Mouse (Mus musculus): Measurements from ENCODE around the gene Wasl. TPM values are rescaled to one million over a fixed set of nuclear protein-coding genes. Genes with fewer than 3 reads are reported as not detected.

Gene Wasl
- polyA plus RNA-seq, 1 experiment from 2014 or later, result 47.1 TPM

GRCm38 (mm10) chr6:24613918-24614317 lies 50.9 kb downstream of the Wasl start:
- peaks cover 10% of the 10 kb centered on the region; the same call in 1 of the 2 replicates for H3K36me3 ChIP-seq (ENCODE audit: control insufficient read depth, insufficient read depth, low read length)
- ATAC-seq (replicated peaks; ENCODE audit: insufficient number of reproducible peaks, low FRiP score, low TSS enrichment), result no peak
- H3K4me2 ChIP-seq, result no peak overlapping the region
- no peaks in the 10 kb centered on the region for H3K27me3 ChIP-seq (ENCODE audit: control insufficient read depth, insufficient read depth, low read length)
- H3K9me3 ChIP-seq (replicated peaks; ENCODE audit: control insufficient read depth, low read length), result no peaks in the 10 kb centered on the region
- H3K4me1 ChIP-seq (ENCODE audit: control insufficient read depth, insufficient read depth, low read length), result 0 out of 2 replicates have a peak, but pooled peaks cover 6% of the 10 kb centered on the region
- 84% methylated on average over 4 of the region's 4 CpGs for WGBS (ENCODE audit: insufficient replicate concordance)
- H3K27ac ChIP-seq (ENCODE audit: low read depth, low read length), result no peak overlapping the region
- H3K4me3 ChIP-seq (ENCODE audit: low read depth, low read length), result no peak overlapping the region
- H3K9ac ChIP-seq (ENCODE audit: low read depth, low read length), result no peak overlapping the region

GRCm38 (mm10) chr6:24613346-24613745 lies 51.5 kb downstream of the Wasl start:
- peaks cover 10% of the 10 kb centered on the region; the same call in 1 of the 2 replicates for H3K36me3 ChIP-seq (ENCODE audit: control insufficient read depth, insufficient read depth, low read length)
- WGBS (ENCODE audit: insufficient replicate concordance), result 94% methylated on average over 6 of the region's 6 CpGs
- ATAC-seq (replicated peaks; ENCODE audit: insufficient number of reproducible peaks, low FRiP score, low TSS enrichment), result no peak
- H3K9me3 ChIP-seq (replicated peaks; ENCODE audit: control insufficient read depth, low read length), result no peaks in the 10 kb centered on the region
- no peak overlapping the region for H3K4me3 ChIP-seq (ENCODE audit: low read depth, low read length)
- no peak overlapping the region for H3K4me2 ChIP-seq
- no peaks in the 10 kb centered on the region for H3K27me3 ChIP-seq (ENCODE audit: control insufficient read depth, insufficient read depth, low read length)
- H3K9ac ChIP-seq (ENCODE audit: low read depth, low read length), result no peak overlapping the region
- H3K27ac ChIP-seq (ENCODE audit: low read depth, low read length), result no peak overlapping the region
- 0 out of 2 replicates have a peak, but pooled peaks cover 6% of the 10 kb centered on the region for H3K4me1 ChIP-seq (ENCODE audit: control insufficient read depth, insufficient read depth, low read length)

GRCm38 (mm10) chr6:24612074-24612755 lies 52.6 kb downstream of the Wasl start:
- Histone ChIP-seq H3K4me3 (ENCODE audit: low read depth, low read length) (no peak overlapping the region), H3K4me1 (ENCODE audit: control insufficient read depth, insufficient read depth, low read length) (0 out of 2 replicates have a peak, but pooled peaks cover 6% of the 10 kb centered on the region), H3K27ac (ENCODE audit: low read depth, low read length) (no peak overlapping the region), H3K4me2 (no peak overlapping the region), H3K27me3 (ENCODE audit: control insufficient read depth, insufficient read depth, low read length) (no peaks in the 10 kb centered on the region), H3K9me3 (replicated peaks; ENCODE audit: control insufficient read depth, low read length) (no peaks in the 10 kb centered on the region), H3K36me3 (ENCODE audit: control insufficient read depth, insufficient read depth, low read length) (peaks cover 7% of the 10 kb centered on the region; the same call in 1 of the 2 replicates), H3K9ac (ENCODE audit: low read depth, low read length) (no peak overlapping the region)
- 55% methylated on average over 7 of the region's 7 CpGs for WGBS (ENCODE audit: insufficient replicate concordance)
- no peak for ATAC-seq (replicated peaks; ENCODE audit: insufficient number of reproducible peaks, low FRiP score, low TSS enrichment)

DNA sequence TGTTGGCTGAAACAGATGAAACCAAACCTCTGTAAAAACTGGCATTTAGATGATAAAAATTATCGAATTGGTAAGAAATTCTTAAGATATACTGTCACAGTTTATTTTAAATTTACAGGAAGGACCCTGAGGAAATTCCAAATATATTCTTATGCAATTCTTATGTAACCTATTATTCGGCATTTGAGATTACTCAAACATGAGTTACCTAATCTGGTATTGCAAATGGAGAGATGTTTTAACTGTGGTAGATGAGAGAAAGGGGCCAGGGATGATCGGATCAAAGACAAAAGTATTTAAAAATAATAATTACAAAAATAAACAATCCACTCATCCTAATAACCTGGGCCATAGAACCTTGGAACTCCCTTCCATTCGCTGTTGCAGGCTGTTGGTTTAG lies 54.5 kb downstream of the Wasl start:
- Histone ChIP-seq H3K9me3 (replicated peaks; ENCODE audit: control insufficient read depth, low read length) (no peaks in the 10 kb centered on the region), H3K36me3 (ENCODE audit: control insufficient read depth, insufficient read depth, low read length) (peaks cover 4% of the 10 kb centered on the region; the same call in 1 of the 2 replicates)

DNA sequence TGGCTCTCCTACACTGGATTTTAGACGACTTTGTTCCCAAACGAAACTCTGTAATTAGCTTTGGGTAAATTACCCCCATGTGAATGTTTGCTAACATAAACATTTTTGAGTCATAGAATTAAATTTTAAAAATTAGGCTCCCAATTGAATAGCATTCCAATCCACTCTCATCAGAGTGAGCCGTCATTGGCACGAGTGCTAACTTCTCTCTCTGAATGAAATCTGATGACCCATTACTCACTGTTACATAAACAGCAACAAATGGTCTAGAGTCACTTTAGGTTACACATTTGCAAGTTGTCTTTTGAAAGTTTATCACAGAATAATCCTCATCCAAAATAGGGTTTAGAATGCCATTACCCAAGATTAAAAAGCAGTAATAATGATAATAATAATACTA lies 55.3 kb downstream of the Wasl start:
- no peaks in the 10 kb centered on the region for H3K9me3 ChIP-seq (replicated peaks; ENCODE audit: control insufficient read depth, low read length)
- H3K27ac ChIP-seq (ENCODE audit: low read depth, low read length), result no peak overlapping the region
- H3K27me3 ChIP-seq (ENCODE audit: control insufficient read depth, insufficient read depth, low read length), result no peaks in the 10 kb centered on the region
- no peak for ATAC-seq (replicated peaks; ENCODE audit: insufficient number of reproducible peaks, low FRiP score, low TSS enrichment)
- peaks cover 4% of the 10 kb centered on the region; the same call in 1 of the 2 replicates for H3K36me3 ChIP-seq (ENCODE audit: control insufficient read depth, insufficient read depth, low read length)
- 0 out of 2 replicates have a peak, but pooled peaks cover 6% of the 10 kb centered on the region for H3K4me1 ChIP-seq (ENCODE audit: control insufficient read depth, insufficient read depth, low read length)
- no peak overlapping the region for H3K9ac ChIP-seq (ENCODE audit: low read depth, low read length)
- no peak overlapping the region for H3K4me2 ChIP-seq
- H3K4me3 ChIP-seq (ENCODE audit: low read depth, low read length), result no peak overlapping the region
- WGBS (ENCODE audit: insufficient replicate concordance), result 67% methylated on average over 4 of the region's 4 CpGs

More for the DNA sequence above, 54.5 kb downstream of the Wasl start:
- H3K27me3 ChIP-seq (ENCODE audit: control insufficient read depth, insufficient read depth, low read length), result no peaks in the 10 kb centered on the region
- no peak for ATAC-seq (replicated peaks; ENCODE audit: insufficient number of reproducible peaks, low FRiP score, low TSS enrichment)
- H3K4me2 ChIP-seq, result no peak overlapping the region
- H3K4me1 ChIP-seq (ENCODE audit: control insufficient read depth, insufficient read depth, low read length), result 0 out of 2 replicates have a peak, but pooled peaks cover 6% of the 10 kb centered on the region
- no peak overlapping the region for H3K4me3 ChIP-seq (ENCODE audit: low read depth, low read length)
- H3K9ac ChIP-seq (ENCODE audit: low read depth, low read length), result no peak overlapping the region
- WGBS (ENCODE audit: insufficient replicate concordance), result 84% methylated on average over 4 of the region's 4 CpGs
- no peak overlapping the region for H3K27ac ChIP-seq (ENCODE audit: low read depth, low read length)

DNA sequence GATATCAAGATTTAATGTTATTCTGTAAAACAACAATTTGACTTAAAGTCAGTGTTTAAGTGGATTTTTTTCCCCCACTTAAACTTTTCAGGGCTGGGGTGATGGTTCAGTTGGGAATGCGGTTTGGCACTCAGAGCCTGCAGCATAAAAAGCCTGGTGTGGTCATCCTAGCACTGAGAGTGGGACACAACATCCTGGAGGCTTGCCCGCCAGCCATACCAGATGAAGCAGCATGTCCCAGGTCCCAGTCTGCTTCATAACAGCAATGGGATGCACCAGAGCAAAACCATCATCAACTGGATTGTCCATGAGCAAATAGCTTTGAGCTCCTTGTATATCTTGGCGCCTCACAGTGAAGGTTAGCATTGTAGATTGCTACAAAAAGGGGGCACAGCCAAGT lies 56.1 kb downstream of the Wasl start:
- H3K27me3 ChIP-seq (ENCODE audit: control insufficient read depth, insufficient read depth, low read length), result no peaks in the 10 kb centered on the region
- H3K4me3 ChIP-seq (ENCODE audit: low read depth, low read length), result no peak overlapping the region
- no peaks in the 10 kb centered on the region for H3K9me3 ChIP-seq (replicated peaks; ENCODE audit: control insufficient read depth, low read length)
- 91% methylated on average over 3 of the region's 3 CpGs for WGBS (ENCODE audit: insufficient replicate concordance)
- no peak for ATAC-seq (replicated peaks; ENCODE audit: insufficient number of reproducible peaks, low FRiP score, low TSS enrichment)
- no peak overlapping the region for H3K9ac ChIP-seq (ENCODE audit: low read depth, low read length)
- H3K4me1 ChIP-seq (ENCODE audit: control insufficient read depth, insufficient read depth, low read length), result 0 out of 2 replicates have a peak, but pooled peaks cover 6% of the 10 kb centered on the region
- H3K27ac ChIP-seq (ENCODE audit: low read depth, low read length), result no peak overlapping the region
- no peak overlapping the region for H3K4me2 ChIP-seq
- peaks cover 9% of the 10 kb centered on the region; the same call in 1 of the 2 replicates for H3K36me3 ChIP-seq (ENCODE audit: control insufficient read depth, insufficient read depth, low read length)

DNA sequence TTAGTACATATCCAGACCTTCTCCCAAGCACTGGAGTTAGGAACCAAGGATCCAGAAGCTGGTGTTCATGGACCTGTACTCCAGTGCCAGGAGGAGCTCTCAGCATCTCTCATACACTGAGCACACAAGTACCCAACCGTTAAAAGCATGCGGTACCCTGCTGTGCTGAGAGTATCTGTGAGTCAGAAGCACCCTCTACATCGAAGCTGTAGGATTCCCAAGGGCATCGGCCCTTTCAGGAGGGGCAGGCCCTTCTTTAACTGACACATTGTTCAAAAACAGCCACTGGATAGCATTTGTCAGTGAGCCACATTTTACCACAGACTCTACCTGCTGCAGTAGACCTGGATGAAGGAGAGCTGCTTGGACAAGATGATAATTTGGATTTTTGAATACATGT lies 56.7 kb downstream of the Wasl start:
- ATAC-seq (replicated peaks; ENCODE audit: insufficient number of reproducible peaks, low FRiP score, low TSS enrichment), result no peak
- WGBS (ENCODE audit: insufficient replicate concordance), result 65% methylated on average over 4 of the region's 4 CpGs
- no peaks in the 10 kb centered on the region for H3K27me3 ChIP-seq (ENCODE audit: control insufficient read depth, insufficient read depth, low read length)
- H3K36me3 ChIP-seq (ENCODE audit: control insufficient read depth, insufficient read depth, low read length), result peaks cover 9% of the 10 kb centered on the region; the same call in 1 of the 2 replicates
- no peak overlapping the region for H3K4me3 ChIP-seq (ENCODE audit: low read depth, low read length)
- H3K9me3 ChIP-seq (replicated peaks; ENCODE audit: control insufficient read depth, low read length), result no peaks in the 10 kb centered on the region
- no peak overlapping the region for H3K4me2 ChIP-seq
- H3K4me1 ChIP-seq (ENCODE audit: control insufficient read depth, insufficient read depth, low read length), result 0 out of 2 replicates have a peak, but pooled peaks cover 6% of the 10 kb centered on the region
- H3K9ac ChIP-seq (ENCODE audit: low read depth, low read length), result no peak overlapping the region
- no peak overlapping the region for H3K27ac ChIP-seq (ENCODE audit: low read depth, low read length)

GRCm38 (mm10) chr6:24607531-24607930 lies 57.3 kb downstream of the Wasl start:
- H3K36me3 ChIP-seq (ENCODE audit: control insufficient read depth, insufficient read depth, low read length), result peaks cover 9% of the 10 kb centered on the region; the same call in 1 of the 2 replicates
- WGBS (ENCODE audit: insufficient replicate concordance), result 83% methylated on average over 15 of the region's 15 CpGs
- H3K27ac ChIP-seq (ENCODE audit: low read depth, low read length), result no peak overlapping the region
- H3K4me1 ChIP-seq (ENCODE audit: control insufficient read depth, insufficient read depth, low read length), result 0 out of 2 replicates have a peak, but pooled peaks cover 5% of the 10 kb centered on the region
- no peak overlapping the region for H3K4me2 ChIP-seq
- no peak overlapping the region for H3K9ac ChIP-seq (ENCODE audit: low read depth, low read length)
- H3K27me3 ChIP-seq (ENCODE audit: control insufficient read depth, insufficient read depth, low read length), result no peaks in the 10 kb centered on the region
- ATAC-seq (replicated peaks; ENCODE audit: insufficient number of reproducible peaks, low FRiP score, low TSS enrichment), result no peak
- H3K9me3 ChIP-seq (replicated peaks; ENCODE audit: control insufficient read depth, low read length), result no peaks in the 10 kb centered on the region
- no peak overlapping the region for H3K4me3 ChIP-seq (ENCODE audit: low read depth, low read length)
